Mouse (Mus musculus): ENCODE data around the gene Cmtm4. TPM values are rescaled to one million over a fixed set of nuclear protein-coding genes. Genes with fewer than 3 reads are reported as not detected.
A peak's percentile ranks its signal among the peaks of the same experiment; 100 is the strongest.
"Not testable (repeated sequence)": the region's sequence is repeated elsewhere in the genome, so short reads cannot be mapped to it uniquely, and the experiment has no call there.

Gene Cmtm4
- total RNA-seq, 1 experiment from 2014 or later: 1.8 TPM

DNA sequence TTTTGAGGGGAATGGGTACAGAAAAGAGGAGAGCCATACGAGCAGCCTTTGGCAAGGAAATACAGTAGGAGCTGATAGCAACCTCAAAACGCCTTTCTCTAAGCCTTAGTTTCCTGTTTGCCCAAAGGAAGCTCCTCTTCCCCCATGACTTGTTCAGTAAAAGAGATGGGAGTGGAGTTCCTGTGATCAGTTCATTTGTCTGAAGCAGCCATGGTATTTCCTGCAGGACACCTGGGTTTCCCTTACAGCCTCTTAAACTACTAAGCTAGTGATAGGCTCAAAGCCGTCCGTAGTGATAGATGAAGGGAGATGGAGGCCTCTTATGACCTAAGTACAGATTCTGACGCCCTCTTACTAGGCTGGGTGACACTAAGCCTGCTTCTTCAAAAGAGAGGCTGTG is 53.2 kb downstream of the Cmtm4 start:
- no peak for ATAC-seq (replicated peaks; ENCODE audit: low read depth, poor library complexity, severe bottlenecking)

DNA sequence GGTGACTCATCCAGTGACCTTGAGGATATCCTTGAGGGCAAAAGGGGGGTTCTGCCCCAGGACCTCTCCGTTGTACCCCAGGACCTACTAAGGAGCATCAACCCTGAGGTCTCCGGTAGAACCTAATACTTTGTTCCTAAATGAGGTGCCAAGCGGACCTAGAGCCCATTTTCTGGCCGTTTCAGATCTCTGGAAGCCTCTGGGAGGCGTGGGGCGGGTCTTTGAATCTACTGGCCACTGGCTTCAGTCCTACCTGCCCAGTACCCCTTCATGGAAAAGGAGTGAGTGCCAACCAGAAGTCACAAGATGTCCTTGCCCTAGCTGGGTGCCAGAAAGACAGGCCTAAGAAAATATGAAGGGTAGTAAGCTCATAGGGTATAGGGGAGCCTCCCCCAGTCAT is 53.9 kb downstream of the Cmtm4 start:
- no peak for ATAC-seq (replicated peaks; ENCODE audit: low read depth, poor library complexity, severe bottlenecking)

DNA sequence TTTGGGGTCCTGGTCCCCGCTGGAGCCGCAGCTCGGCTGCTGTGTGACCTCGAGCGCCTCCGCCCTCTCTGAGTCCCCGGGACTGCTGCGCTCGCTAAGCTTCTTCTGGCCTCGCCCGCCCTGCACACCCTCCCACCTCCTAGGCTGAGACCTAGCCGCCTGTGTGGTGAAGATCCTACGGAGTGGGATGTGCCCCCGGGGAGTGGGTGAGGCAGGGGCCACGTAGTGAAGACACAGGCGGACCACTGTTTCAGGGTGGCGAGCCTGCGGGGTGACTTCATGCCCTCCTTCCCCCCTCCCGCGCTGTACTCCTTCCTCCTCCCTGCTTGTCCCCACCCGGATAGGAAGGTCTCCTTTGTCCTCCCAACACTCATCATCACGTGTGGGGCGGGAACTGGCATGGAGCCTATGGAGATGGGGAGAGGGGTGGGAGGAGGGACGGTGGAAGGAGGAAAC is 54.5 kb downstream of the Cmtm4 start:
- ATAC-seq (replicated peaks; ENCODE audit: low read depth, poor library complexity, severe bottlenecking): peak; percentile 19

DNA sequence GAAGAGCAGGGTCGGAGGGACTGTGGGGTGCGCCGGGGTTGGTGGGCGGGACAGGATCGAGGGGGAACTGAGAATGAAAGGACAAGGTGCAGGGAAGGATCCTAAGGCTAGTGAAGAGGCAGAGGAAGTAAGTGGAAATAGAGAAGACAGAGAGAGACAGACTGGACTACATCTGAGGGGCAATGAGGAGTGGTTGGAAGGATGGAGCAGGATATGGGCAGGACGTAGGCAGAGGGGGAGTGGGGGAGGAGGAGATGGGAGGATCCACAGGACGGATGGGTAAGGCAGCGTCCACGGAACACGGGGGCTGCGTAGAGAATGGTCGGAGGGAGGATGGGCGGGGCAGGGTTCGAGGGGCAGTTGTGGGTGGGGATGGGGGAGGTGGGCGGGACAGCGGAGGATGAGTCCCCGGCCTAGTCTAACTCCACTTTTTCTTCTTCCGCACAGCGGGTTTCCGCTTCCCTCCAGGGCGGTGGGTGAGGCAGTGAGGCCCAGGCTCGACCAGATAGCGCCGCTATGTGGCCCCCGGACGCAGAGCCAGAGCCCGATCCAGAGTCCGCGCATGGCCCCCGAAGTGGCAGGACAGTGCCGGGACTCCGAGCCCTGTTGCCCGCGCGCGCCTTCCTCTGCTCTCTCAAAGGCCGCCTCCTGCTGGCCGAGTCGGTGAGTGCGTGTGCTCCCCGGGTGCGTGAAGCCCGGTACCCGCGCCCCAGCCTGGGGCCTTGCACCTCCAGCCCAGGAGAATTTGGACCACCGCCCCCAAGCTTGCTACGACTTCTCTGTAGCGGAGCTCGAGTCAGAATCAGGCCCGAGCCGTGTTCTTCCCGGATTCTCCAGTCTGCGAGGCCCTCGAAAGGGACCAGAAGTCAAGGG is 55.1 kb downstream of the Cmtm4 start:
- peak; percentile 47 for ATAC-seq (replicated peaks; ENCODE audit: low read depth, poor library complexity, severe bottlenecking)

DNA sequence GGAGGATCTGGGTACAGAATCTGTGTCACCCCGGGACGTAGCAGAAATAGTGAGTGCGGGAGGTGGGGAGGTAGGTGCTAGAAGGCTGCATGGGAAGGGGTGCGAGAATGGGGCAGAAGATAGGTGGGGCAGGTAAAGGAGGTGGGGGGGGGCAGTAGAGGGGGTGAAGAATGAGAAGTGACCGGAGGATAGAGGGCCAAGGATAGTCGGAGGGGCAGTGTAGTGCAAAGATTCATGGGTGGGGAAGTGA is 55.7 kb downstream of the Cmtm4 start:
- ATAC-seq (replicated peaks; ENCODE audit: low read depth, poor library complexity, severe bottlenecking): no peak

DNA sequence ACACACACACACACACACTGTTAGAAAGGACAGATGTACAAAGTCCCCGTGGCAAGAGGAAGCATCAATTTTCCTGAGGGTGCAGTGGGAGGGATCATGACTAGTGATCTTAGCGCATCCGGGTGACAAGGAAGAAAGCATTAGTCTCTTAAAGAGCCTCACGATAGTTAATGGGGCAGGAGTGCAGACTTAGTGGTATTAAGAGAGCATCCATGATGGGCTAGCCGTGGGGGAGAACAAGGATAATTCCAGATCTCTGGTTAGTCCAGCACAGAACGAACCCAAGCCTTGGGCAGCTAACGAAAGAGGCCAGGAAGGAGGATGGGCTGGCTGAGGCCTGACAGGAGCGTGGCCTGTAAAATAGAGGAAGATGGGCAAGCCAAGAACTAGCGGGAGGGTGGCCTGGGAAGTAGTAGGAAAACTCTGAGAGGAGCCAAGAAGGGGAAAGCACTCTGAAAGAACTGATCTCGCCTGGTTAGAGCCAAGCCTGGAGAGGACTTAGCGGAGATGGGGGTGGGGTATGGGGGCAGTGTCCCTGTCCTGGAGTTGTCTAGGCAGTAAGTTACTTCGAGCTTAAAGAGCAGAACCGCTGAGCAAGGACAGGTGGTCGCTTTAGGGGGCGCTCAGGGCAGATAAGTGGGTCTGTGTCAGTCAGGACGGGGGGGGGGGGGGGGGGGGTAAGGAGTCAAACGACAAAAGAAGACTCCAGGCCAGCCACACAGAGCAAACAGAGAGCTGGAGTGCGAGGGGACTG is 56.2 kb downstream of the Cmtm4 start, which contains the start of gene Cmtm3:
Gene Cmtm3, plus strand, starts transcription at position 182 of the 754 bp plus-strand sequence.
- no peak for ATAC-seq (replicated peaks; ENCODE audit: low read depth, poor library complexity, severe bottlenecking)

DNA sequence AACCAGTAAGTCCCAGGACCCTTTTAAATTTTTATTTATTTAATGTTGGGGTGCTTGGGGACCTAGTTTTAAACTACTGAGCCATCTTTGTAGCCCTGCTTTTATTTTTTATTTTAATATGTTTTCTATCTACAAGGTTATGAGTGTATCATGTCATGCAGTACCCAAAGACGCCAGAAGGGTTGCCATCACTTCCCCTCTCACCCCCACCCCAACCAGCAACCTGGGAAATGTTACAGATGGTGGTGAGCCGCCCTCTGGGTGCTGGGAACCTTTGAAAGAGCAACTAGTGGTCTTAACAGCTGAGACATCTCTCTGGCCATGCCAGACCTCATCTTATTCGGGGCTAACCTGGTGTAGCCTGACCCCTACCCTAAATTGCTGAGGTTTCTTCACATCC is 57.7 kb downstream of the Cmtm4 start:
- no peak for ATAC-seq (replicated peaks; ENCODE audit: low read depth, poor library complexity, severe bottlenecking)

DNA sequence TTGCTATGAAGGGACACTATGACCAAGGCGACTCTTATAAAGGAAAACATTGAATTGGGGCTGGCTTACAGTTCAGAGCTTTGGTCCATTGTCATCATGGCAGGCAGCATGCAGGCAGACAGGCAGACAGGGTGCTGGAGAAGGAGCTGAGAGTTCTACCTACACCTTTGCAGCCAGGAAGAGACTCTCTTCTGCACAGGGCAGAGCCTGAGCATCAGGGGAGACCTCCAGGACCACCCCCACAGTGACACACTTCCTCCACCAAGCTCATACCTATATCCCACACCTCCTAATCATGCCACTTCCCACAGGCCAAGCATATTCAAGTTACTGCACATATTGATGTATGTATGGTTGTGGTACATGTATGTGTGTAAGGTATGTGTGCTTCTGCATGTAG is 58.8 kb downstream of the Cmtm4 start:
- no peak for ATAC-seq (replicated peaks; ENCODE audit: low read depth, poor library complexity, severe bottlenecking)

DNA sequence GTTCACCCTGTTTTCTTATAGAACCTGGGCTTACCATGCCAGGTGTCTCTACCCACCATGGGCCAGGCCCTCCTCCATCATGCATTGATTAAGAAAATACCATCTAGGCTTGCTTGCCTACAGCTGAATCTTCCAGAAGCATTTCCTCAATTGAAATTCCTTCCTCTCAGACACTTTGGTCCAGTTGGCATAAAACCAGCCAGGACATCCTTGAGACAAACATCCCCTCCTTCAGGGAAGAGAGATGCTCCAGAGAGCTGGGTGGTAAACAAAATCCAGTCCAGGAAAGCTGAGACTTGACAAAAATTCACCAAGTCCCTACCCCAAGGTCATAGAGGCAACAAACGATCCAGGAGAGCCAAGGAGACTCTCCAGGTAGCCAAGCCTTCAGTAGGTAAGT is 61.4 kb downstream of the Cmtm4 start:
- ATAC-seq (replicated peaks; ENCODE audit: low read depth, poor library complexity, severe bottlenecking): no peak

DNA sequence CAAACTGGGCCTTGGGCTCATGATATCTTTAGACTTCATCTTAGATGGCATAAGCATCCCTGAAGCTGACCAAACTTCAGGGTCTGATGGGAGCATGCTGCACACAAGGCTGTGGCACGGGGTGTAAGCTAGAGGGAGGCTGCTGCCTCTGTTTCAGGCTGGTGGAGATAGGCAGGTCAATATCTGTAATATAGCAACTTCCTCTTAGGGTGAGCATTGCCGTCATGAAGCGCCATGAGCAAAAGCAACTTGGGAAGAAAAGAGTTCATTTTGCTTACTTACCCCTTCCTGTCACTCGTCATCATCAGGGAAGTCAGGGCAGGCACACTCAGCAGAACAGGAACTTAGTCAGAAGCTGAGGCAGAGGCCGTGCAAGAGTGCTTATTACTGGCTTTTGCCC is 61.8 kb downstream of the Cmtm4 start:
- peak; percentile 80 for ATAC-seq (replicated peaks; ENCODE audit: low read depth, poor library complexity, severe bottlenecking)

DNA sequence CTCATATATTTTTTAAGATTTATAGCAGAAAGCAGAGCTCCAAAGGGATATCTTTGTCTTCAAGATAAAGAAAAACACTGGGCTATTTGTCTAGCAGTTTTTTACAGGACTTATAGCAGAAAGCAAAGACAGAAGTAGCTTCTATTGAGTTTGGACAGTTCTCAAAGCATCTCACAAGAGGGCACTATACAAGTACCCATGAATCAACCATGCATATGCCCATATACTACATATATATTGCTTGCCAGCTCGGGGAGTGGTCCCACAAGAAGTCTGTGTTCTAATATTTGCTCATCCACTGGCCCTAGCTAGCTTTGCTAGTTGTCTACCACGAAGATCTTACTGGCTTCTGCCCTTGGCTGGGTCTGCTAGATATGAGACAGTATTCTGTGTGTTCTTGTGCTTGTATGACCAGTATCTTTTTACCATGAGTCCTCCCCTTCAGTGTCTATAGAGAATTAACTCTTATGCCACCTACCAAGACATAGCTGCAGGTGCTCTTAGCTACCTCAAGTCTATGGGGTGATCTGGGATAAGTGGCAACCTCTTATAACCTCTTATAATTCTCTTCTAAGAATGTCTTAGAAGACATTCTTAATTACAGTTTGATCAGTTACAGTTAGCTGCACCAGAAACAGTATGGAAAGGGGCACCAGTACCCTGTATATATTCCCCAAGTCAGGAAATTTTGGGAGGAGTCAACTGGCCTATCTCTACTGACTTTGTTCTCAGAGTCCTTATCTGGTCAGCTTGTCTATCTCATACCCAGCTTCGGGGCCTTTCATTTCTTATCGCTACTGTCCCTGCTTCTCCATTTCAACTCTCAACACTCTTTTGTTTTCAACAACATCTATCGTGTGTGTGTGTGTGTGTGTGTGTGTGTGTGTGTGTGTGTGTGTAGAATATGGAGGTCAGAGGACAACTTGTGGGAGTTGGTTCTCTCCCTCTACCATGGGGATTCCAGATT is 62.7 kb downstream of the Cmtm4 start:
- peak; percentile 43; the same call in 1 of the 2 replicates for ATAC-seq (replicated peaks; ENCODE audit: low read depth, poor library complexity, severe bottlenecking)

DNA sequence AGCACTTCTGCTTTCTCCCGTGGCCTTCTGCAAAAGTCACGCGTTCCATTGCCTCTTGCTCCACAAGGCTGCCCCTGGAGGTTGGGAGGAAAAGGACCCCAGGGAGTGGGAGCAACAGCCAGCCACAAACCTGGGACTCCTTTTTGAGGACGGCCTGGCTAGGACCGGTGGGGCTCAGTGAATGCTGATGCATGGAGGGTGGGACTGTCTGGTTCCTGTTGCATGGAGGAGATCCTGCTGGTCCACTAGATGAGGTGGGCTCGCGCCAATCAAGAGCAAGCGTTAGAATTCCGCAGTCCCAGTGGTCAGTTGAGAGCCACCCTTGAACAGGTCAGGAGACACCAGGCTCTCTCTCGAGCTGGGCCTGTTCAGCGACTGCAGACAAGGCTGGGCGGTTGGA is 73.7 kb downstream of the Cmtm4 start, which contains the start of gene Cmtm2b:
Gene Cmtm2b, plus strand, starts transcription at position 301 of the 400 bp plus-strand sequence.
- not testable (repeated sequence) for ATAC-seq (replicated peaks; ENCODE audit: low read depth, poor library complexity, severe bottlenecking)

DNA sequence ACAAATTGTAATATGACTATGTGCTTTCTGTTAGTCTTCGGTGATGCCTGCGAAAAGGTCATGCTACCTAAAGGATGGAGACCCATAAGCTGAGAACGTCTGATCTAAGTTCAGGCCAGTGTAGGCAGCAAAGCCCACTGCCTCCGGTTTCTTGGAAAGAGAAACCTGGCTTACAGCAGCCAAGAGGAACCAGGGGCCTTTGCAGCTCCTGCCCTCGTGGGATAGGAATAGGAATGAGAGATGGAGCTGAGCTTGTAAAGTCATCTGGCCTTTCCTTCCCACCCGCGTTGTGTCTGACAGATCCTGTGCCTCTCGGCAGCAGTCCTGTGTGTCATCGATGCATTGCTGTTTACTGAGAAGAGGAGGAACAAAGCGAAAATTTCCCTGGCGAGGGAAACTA is 74.3 kb downstream of the Cmtm4 start, which contains the start of gene Gm11020:
Gene Gm11020, plus strand, starts transcription at position 301 of the 400 bp plus-strand sequence.
- ATAC-seq (replicated peaks; ENCODE audit: low read depth, poor library complexity, severe bottlenecking): not testable (repeated sequence)

DNA sequence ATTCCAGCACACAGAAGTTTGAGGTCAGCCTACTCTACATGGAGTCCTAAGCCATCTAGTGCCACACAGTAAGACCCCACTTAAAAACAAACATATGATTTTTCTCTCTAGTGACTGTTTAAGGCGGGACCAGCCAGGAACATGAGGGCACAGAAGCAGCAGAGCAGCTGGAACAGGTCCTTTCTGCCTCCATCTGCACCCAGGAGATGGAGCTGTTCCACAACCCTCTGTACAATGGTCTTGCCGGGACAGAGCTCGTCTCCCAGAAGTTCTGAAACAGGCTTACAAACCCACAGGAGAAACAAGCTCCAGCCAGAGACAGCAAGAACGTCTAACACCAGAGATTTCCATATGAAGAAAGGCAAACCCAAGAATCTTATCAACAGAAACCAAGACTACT is 82.3 kb downstream of the Cmtm4 start:
- ATAC-seq (replicated peaks; ENCODE audit: low read depth, poor library complexity, severe bottlenecking): no peak

DNA sequence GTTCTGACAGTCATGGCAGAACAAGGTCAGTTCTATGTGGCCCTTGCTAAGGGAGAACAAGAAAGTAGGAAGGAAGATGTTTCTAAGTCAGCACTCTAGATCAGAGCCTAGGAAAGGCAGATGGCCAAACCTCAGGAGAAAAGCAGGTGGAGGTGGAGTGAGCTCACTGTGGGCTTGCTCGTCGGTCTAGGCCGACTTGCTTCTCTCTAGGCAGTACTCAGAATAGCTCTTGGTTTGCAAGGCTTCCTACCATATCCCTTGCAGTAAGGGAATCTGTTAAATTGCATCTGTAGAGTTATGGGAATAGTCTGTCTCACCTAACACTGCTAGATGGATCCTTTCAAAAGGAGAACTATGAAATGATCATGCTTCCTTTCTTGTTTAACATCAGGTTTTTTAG is 83.6 kb downstream of the Cmtm4 start:
- ATAC-seq (replicated peaks; ENCODE audit: low read depth, poor library complexity, severe bottlenecking): not testable (repeated sequence)

DNA sequence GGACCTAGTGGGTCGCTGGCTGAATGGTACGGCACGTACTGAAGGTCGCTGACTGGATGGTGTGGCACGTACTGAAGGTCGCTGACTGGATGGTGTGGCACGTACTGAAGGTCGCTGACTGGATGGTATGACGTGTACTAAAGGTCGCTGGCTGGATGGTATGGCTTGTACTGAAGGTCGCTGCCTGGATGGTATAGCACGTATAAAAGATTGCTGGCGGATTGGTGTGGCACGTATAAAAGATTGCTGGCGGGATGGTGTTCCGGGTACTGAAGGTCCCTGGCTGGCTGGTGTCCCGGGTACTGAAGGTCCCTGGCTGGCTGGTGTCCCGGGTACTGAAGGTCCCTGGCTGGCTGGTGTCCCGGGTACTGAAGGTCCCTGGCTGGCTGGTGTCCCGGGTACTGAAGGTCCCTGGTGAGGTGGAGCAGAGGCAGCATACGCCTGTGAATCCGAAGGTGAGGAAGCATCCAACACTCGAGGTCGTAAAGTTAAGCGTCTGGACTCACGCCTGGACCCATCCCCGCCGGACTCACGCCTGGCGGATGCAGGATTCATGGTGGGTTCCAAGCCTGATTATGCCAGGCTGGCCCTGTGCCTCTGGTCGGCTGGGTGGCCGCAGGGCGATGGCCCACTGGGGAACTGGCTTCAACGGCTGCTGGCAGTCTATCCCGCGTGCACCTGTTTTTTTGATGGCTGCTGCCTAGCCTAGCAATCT is 86.0 kb downstream of the Cmtm4 start, which contains the start of the genes Gm45711 and Cmtm1:
Gene Gm45711, minus strand, starts transcription at position 641 of the 715 bp plus-strand sequence.
Gene Cmtm1, minus strand, starts transcription at position 705 of the 715 bp plus-strand sequence.
- not testable (repeated sequence) for ATAC-seq (replicated peaks; ENCODE audit: low read depth, poor library complexity, severe bottlenecking)

DNA sequence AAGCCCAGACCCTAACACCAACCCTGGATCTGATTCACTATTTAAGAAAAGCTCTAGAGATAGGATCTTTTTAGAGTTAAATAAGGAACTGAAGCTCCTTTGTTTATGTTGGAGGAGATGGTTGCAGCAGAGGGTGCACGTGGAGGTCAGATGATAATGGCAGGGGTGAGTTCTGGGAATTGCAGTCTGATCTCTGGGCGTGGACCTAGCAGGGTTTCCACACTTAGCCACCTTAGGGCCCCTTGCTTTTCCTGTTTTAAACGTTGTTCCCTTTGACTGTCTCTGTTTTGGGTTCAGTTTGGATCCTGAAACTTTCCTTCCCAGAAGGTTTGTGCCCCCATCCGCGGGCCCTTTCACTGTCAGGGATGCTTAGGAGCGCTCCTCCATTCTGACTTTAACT is 87.3 kb downstream of the Cmtm4 start:
- ATAC-seq (replicated peaks; ENCODE audit: low read depth, poor library complexity, severe bottlenecking): not testable (repeated sequence)

DNA sequence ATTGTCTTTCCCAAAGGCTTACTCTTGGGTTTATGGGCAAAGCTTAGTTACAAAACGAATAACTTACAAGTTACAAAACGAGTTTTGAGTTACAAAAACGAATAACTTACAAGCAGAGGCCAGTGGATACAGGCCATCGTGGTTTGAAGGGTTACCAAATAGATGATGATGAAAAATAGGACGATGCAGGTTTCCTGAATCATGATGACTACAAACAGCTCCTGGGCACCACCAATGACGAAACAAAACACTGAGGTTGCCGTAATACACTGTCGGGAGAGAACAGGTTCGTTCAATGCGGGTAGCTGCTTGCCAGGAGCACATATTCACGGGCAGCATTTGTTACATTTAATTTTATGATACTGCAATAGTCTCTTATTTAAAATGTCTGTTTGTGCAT is 90.6 kb downstream of the Cmtm4 start:
- no peak for ATAC-seq (replicated peaks; ENCODE audit: low read depth, poor library complexity, severe bottlenecking)

DNA sequence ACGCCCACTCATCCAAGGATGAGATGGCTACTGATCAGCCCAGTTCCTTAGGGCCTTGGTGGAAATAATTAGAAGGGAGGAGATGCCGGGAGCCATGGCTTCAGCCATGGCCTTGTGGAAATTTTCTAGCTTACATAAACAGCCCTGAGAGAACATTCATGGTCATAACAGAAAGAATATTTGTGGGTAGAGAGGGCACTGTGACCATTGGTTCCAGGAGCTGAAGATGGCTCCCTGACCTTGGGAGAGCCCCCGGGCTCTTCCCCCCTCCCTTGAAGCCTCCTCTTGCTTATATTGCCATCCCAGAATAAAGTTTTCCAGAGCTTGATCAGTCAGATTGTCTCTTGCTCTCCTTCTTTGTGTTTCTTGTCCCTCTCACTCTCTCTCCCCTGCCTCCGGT is 93.1 kb downstream of the Cmtm4 start:
- not testable (repeated sequence) for ATAC-seq (replicated peaks; ENCODE audit: low read depth, poor library complexity, severe bottlenecking)

All from common myeloid progenitor, adult 5-6 weeks (primary cell).